ENCODE assay signal across 8 mouse cellular contexts in genomic region chr8:104591133-104591834, GRCm38 (mm10). TPM values are rescaled to one million over a fixed set of nuclear protein-coding genes. Genes with fewer than 3 reads are reported as not detected.
DNase-seq lines count a peak whose midpoint lies in the region; ATAC-seq and TF ChIP-seq lines count a peak whose summit lies in the region.

TSS of gene Pdp2 (plus strand) at chr8:104591451.

- peak; percentile 97 for DNase-seq in G1E (ENCODE audit: low spot score)
- peak; percentile 92 to 93 for DNase-seq in cerebellum, adult 18-20 months
- peak; percentile 91 to 92 for DNase-seq in heart, postnatal 36 days
- peak; percentile 93 to 94 for DNase-seq in layer of hippocampus, adult 2 months (ENCODE audit: low spot score in 2 of 2)
- DNase-seq in lung, embryonic 14.5 days = peak; percentile 97
- DNase-seq in thymus, adult 2 months = peak; percentile 94

- ATAC-seq in G1E (ENCODE audit: extremely low read depth, insufficient number of reproducible peaks, low FRiP score, poor library complexity, severe bottlenecking) = peak; percentile 93
- peak; percentile 99 for ATAC-seq in forebrain, embryonic 16.5 days
- peak; percentile 99 for ATAC-seq in lung, embryonic 14.5 days (ENCODE audit: insufficient read depth)

- peaks cover 59% of the 10 kb centered on the region for H3K4me1 ChIP-seq in G1E (ENCODE audit: insufficient read depth, low read depth, low read length)
- H3K4me1 ChIP-seq in forebrain, embryonic 16.5 days (replicated peaks; ENCODE audit: control insufficient read depth, insufficient read depth, low read length) = peaks cover 10% of the 10 kb centered on the region
- H3K4me1 ChIP-seq in lung, embryonic 14.5 days (ENCODE audit: insufficient read depth) = no peaks in the 10 kb centered on the region
- H3K4me1 ChIP-seq in olfactory bulb, adult 2 months (ENCODE audit: control insufficient read depth, insufficient read depth, low read length) = peaks cover 4% of the 10 kb centered on the region
- peaks cover 15% of the 10 kb centered on the region for H3K4me1 ChIP-seq in thymus, adult 2 months (replicated peaks; ENCODE audit: control insufficient read depth, insufficient read depth, low read length)

- peak within 1 kb of the TSS; percentile 84 for H3K4me3 ChIP-seq in G1E (ENCODE audit: low read depth, low read length)
- peak within 1 kb of the TSS; percentile 82 for H3K4me3 ChIP-seq in forebrain, embryonic 16.5 days (replicated peaks; ENCODE audit: low read length)
- peak within 1 kb of the TSS; percentile 80 for H3K4me3 ChIP-seq in layer of hippocampus, adult 2 months
- H3K4me3 ChIP-seq in lung, embryonic 14.5 days (ENCODE audit: low read depth, low read length) = peak within 1 kb of the TSS; percentile 63
- H3K4me3 ChIP-seq in olfactory bulb, adult 2 months (ENCODE audit: insufficient read depth, low read depth, low read length) = peak within 1 kb of the TSS; percentile 73
- H3K4me3 ChIP-seq in thymus, adult 2 months (ENCODE audit: control insufficient read depth, insufficient read depth, low read length) = peak within 1 kb of the TSS; percentile 93

- intact Hi-C loops in heart, postnatal 36 days (cut with DNase I) = no loop called here

- peak; percentile 58 for TF ChIP-seq POLR2A in olfactory bulb, adult 2 months (IDR thresholded peaks at IDR 0.05; ENCODE audit: insufficient read depth, low read depth, low read length)
- peak; percentile 71 for TF ChIP-seq POLR2A in thymus, adult 2 months (IDR thresholded peaks at IDR 0.05; ENCODE audit: control insufficient read depth, extremely low read depth, insufficient read depth, low read length, poor library complexity)

- H3K27ac ChIP-seq in forebrain, embryonic 16.5 days (ENCODE audit: low read length) = peak within 1 kb of the TSS; percentile 86
- peak within 1 kb of the TSS; percentile 94 for H3K27ac ChIP-seq in layer of hippocampus, adult 2 months
- H3K27ac ChIP-seq in lung, embryonic 14.5 days (ENCODE audit: low read depth) = peak within 1 kb of the TSS; percentile 44; the same call in 1 of the 2 replicates
- H3K27ac ChIP-seq in olfactory bulb, adult 2 months (ENCODE audit: insufficient read depth, low read depth, low read length) = peak within 1 kb of the TSS; percentile 60
- peak within 1 kb of the TSS; percentile 34; the same call in 1 of the 2 replicates for H3K27ac ChIP-seq in thymus, adult 2 months (ENCODE audit: control insufficient read depth, insufficient read depth, low read length)

- H3K9ac ChIP-seq in forebrain, embryonic 16.5 days (replicated peaks; ENCODE audit: low read depth, low read length) = peak within 1 kb of the TSS; percentile 81
- H3K9ac ChIP-seq in lung, embryonic 14.5 days = peak within 1 kb of the TSS; percentile 58

- TF ChIP-seq CTCF in G1E (IDR thresholded peaks at IDR 0.05; ENCODE audit: low read depth, low read length) = no peak
- TF ChIP-seq CTCF in layer of hippocampus, adult 2 months (conservative IDR thresholded peaks at IDR 0.05) = no peak
- no peak; the same call in 1 of the 2 replicates for TF ChIP-seq CTCF in lung, embryonic 14.5 days (IDR thresholded peaks at IDR 0.05; ENCODE audit: low read depth)
- no peak for TF ChIP-seq CTCF in olfactory bulb, adult 2 months (IDR thresholded peaks at IDR 0.05; ENCODE audit: insufficient read depth, low read depth, low read length)
- TF ChIP-seq CTCF in thymus, adult 2 months (IDR thresholded peaks at IDR 0.05; ENCODE audit: borderline replicate concordance, control insufficient read depth, extremely low read depth, insufficient read depth, low read length, poor library complexity) = no peak

- peaks cover 36% of the 10 kb centered on the region for H3K36me3 ChIP-seq in G1E (replicated peaks)
- peaks cover 10% of the 10 kb centered on the region; the same call in 1 of the 2 replicates for H3K36me3 ChIP-seq in forebrain, embryonic 16.5 days (ENCODE audit: control insufficient read depth, insufficient read depth)
- H3K36me3 ChIP-seq in lung, embryonic 14.5 days (ENCODE audit: insufficient read depth) = peaks cover 25% of the 10 kb centered on the region
- H3K36me3 ChIP-seq in thymus, adult 2 months (ENCODE audit: control insufficient read depth, insufficient read depth, low read length) = peaks cover 12% of the 10 kb centered on the region

- H3K4me2 ChIP-seq in forebrain, embryonic 16.5 days (ENCODE audit: low read length) = peak within 1 kb of the TSS; percentile 79
- H3K4me2 ChIP-seq in lung, embryonic 14.5 days = peak within 1 kb of the TSS; percentile 80

- no peaks in the 10 kb centered on the region for H3K27me3 ChIP-seq in G1E (ENCODE audit: insufficient read depth, low read length)
- no peaks in the 10 kb centered on the region for H3K27me3 ChIP-seq in forebrain, embryonic 16.5 days (replicated peaks; ENCODE audit: control insufficient read depth, insufficient read depth, low read length)
- no peaks in the 10 kb centered on the region for H3K27me3 ChIP-seq in lung, embryonic 14.5 days (ENCODE audit: insufficient read depth, low read length)
- no peaks in the 10 kb centered on the region for H3K27me3 ChIP-seq in thymus, adult 2 months (ENCODE audit: control insufficient read depth, insufficient read depth, low read length)

- no peaks in the 10 kb centered on the region for H3K9me3 ChIP-seq in G1E (replicated peaks)
- H3K9me3 ChIP-seq in forebrain, embryonic 16.5 days (ENCODE audit: control insufficient read depth, low read length) = no peaks in the 10 kb centered on the region
- H3K9me3 ChIP-seq in lung, embryonic 14.5 days (ENCODE audit: low read depth, low read length) = no peaks in the 10 kb centered on the region

- under 1% methylated on average over 44 of the region's 44 CpGs for WGBS in forebrain, embryonic 16.5 days
- under 1% methylated on average over 44 of the region's 44 CpGs for WGBS in lung, embryonic 14.5 days
- WGBS in olfactory bulb, adult 2 months = under 1% methylated on average over 44 of the region's 44 CpGs
- WGBS in thymus, adult 2 months = 2% methylated on average over 44 of the region's 44 CpGs

RNA-seq across cellular contexts. Expression of gene Pdp2, which starts in this region (rescaled TPM):
- 14.2 and 17.7 TPM in 2 replicates for total RNA-seq in G1E (2014; fragmentation: Nextera tagmentation)
- 20.4 and 22.8 TPM in 2 replicates for total RNA-seq in G1E (2017)
- 3.1 and 4.4 TPM in 2 replicates for polyA plus RNA-seq in G1E (2012)
- 18.4 TPM in 2 replicates for polyA plus RNA-seq in forebrain, embryonic 16.5 days (2015; fragmentation: Nextera tagmentation; extraction: Ambion mirVana)
- 10 to 100 TPM; 28.1 to 29.8 TPM for total RNA-seq in heart, postnatal 36 days (2021)
- 1 to 10 TPM; 8.7 to 9.1 TPM for total RNA-seq in layer of hippocampus, adult 2 months (2021)
- 10.3 and 11.0 TPM in 2 replicates for polyA plus RNA-seq in lung, embryonic 14.5 days (2014; fragmentation: Nextera tagmentation; extraction: Ambion mirVana)
- polyA plus RNA-seq in olfactory bulb, adult 2 months (2012; ENCODE audit: insufficient read depth, insufficient read length, low replicate concordance, missing spikeins) = not detected in 2 replicates
- polyA plus RNA-seq in thymus, adult 2 months (2012; rRNA removed) = 6.0 and 6.4 TPM in 2 replicates

Comparison
In these comparisons a context has a peak if more than half of its experiments do, and no peak if none do; other contexts are left out.
1. Peak in every context shown above with its lines: DNase-seq, ATAC-seq, H3K4me3 ChIP-seq and H3K27ac ChIP-seq.
2. H3K27ac ChIP-seq: peak in every context shown above with its lines; median percentile 94 in layer of hippocampus, adult 2 months; 86 in forebrain, embryonic 16.5 days; 60 in olfactory bulb, adult 2 months; 44 in lung, embryonic 14.5 days; 34 in thymus, adult 2 months.